Mouse (Mus musculus) WW6 (cell line): ENCODE data around the gene Lum.

Experiments used
- DNase-seq: peaks from one replicate; pipeline ENCODE4 v3.0.0-alpha.2; 2013; ENCODE audit warnings: low read depth, low spot score

Lum gene

DNA sequence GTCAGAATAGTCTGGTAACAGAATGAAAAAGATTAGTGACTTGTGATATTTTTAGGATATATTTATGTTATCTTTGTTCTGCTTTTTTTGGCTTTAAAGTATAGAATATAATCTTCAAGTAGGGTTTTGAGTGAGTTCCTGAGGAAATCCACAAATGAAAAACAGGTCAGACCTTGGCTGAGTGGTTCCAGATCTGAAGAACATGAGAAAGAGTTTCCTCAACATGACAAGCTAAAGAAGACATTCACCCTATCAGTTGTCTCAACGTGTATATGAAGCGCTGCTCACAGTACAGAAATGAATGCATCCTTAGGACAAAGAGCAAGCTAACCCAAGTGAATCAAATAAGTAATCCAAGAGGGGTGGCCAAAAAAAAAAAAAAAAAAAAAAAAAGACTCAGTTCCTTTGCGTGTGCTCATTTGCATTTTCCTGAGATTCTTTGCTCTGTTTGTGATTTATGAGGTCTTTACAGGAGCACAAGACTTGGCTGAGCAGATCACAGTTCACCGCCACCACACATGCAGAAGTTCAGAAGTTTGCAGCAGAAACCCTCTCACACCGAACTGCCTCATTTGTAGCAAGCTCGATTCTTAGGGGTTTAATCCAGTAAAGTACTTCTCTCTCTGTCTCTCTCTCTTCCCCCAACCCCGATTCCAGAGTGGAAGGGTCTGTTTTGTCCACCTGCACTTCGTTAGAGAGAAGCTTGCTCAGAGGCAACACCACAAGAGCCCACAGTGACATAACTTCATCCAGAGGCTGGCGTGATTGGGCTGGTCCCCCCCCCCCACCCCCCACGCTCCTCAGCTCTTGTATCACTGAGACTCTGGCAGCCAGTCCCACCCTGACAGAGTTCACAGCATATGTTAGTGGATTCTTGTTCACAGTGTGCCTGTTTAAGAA, at the start of gene Lum:
TSS of gene Lum (plus strand) at position 172 of the 900 bp plus-strand sequence.
- DNase-seq: no peak

DNA sequence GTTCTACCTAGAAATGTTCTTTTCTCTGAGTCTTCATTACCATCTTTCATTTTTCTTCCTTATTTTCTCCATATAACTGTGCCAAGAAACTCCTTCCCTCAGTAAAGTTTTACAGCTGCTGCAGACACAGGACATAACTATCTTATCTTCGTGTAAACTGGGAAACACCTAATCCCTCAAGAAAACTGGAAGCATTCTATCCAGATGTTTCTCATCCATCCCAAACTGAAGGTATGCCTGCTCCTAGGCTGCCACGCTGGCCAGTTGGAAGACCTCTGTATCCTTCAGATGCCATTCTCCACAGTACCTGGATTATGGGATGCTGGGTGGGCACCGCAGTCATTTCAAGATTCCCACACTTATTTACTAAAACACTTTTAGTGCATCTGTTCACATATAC, 41.6 kb upstream of the Lum start:
- DNase-seq: no peak

DNA sequence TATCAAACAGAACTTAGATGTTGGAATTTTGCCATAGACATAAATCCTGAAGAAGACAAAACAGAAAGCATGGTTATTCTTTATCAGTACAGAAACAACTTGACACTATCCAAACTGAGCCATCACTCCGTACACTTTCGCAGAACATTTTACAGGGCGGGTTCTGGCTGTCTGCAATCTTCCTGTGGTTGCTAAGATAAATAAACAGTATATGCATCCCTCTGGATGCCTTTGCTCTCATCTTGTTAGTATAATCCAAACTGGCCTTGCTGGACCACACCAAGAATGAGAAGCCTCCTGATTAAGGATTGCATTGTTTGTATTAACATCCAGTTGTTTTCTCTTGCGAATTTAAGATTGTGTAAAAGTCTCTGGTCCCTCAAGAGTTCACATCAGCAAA, 29.2 kb upstream of the Lum start:
- DNase-seq: no peak

DNA sequence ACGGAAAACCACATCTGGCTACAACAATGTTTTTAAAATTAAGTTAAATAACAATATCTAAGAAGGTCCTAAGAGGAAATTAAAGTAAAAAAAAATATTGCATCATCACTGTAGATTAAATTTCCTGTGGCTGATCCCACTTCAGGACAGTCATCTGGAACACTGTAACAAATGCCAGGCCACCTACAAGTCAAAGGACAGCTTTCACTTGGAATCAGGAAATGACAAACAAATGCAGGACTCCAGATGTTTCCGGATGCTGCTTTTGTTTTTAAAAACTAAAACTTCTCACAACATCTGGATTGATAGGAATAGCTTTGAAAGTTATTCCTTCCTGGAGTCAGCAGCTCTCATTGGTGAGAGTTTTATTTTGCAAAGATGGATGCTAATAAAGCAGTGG, 28.0 kb upstream of the Lum start:
- DNase-seq: no peak

DNA sequence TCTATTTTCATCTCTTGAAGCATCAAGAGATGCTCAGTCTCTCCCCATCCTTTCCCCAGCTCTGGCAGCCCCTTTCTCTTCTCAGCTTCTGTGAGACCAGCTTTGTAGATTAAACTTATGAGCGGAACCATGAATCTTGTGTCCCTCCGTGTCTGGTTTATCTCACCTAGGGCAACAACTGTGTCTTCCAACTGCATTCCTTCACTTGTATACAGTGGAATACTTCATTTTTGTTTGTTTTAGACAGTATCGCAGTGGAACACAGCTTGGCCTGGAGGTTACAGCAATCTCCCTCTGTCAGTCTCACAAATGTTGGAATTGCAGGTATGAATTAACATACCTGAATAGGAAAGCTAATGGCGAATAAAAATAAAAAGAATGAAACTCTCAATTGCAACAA, 26.7 kb upstream of the Lum start:
- no peak for DNase-seq

DNA sequence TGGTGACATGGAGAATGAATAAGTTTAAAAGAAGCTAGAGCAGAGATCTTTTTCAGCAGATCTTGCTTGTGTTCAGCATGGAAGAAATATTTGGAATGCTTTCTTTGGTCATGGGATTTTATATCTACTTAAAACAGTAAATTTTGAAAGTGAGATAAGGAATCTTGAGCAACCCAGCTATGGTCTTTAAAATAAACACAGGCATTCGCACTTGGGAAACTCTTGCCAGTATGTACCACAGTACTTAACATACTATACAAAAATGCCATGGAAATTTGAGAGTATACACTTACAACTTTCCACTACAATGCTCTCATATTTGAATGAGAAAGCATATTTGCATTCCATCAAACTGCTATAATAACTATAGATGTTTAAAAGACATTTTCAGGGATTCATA, 17.2 kb upstream of the Lum start:
- DNase-seq: no peak

DNA sequence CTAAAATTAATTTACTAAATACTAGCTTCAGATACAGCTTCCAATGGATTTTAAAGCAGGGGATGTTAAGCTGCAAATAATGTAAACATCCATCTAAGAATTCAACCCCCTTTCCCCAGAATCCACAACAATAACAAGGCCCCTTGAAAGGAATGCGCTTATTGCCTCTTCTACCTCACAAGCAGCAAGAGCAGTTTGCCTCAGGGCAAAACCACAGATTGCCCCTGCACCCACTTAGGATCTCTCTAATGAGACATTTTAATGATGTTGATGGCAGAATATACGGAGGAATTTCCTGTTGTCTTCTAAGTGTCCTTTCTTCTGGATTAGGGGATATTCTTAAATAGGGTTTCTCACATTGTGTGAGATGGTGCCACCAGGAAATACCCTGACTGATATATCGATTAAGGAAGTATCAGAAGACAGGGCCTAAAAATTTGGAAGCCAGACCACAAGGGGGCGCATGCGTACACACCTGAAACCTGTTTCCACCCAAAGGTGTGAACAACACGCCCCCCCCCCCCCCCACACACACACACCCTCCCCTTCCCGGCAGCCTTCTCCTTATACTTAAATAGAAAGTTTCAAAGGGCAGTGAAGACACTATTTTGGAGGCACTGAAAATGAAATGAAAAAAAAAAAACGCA, 2.7 kb downstream of the Lum start:
- DNase-seq: no peak

DNA sequence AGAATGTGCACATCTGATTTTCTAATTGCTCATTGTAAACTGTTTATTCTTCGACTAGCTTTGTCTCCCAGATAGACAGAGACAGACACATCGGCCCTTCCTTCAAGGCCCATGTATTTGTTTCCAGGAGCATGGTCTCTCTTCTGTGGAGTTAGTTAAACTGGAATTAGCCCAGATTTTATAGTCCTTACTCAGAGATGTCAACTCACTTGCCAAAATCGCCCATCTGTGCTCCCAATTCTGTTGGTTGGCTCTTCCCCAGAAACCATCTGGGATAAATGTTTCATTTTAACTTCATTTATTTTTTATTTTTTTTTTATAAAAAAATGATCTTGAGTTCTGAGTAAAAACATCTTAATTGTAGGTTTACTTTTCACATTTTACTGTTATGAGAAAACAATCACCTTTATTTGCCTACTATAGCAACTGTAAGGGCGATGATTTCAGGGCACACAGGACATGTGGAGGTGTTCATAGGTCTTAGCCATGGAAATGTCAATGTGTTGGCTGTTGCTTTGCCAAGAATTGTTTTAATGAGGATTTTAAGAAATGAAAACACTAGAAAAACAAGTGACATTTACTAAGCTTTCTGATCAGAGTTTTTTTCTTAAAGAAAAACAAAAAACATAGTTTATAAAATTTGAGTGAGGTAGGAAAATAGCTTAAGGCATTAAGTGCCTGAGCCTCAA, 17.8 kb downstream of the Lum start:
- DNase-seq: no peak

DNA sequence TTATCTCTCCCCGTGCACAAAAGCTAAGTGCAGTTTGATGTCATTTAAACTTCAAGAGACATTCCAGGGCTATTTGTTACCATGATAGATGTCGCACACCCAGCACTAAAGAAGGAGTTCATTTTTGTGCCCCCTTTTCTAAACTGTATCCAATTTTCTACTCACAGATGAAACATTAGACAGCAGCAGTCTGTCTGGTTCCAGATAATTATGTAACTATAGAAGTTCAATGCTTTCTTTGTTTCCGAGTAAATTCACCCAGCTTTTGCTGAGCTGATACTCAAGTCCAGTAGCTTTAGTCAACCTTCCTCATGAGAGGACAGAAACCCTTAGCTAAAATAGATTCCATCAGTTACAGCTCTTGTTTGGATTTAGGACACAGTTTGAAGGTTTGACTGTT, 19.2 kb downstream of the Lum start:
- no peak for DNase-seq

DNA sequence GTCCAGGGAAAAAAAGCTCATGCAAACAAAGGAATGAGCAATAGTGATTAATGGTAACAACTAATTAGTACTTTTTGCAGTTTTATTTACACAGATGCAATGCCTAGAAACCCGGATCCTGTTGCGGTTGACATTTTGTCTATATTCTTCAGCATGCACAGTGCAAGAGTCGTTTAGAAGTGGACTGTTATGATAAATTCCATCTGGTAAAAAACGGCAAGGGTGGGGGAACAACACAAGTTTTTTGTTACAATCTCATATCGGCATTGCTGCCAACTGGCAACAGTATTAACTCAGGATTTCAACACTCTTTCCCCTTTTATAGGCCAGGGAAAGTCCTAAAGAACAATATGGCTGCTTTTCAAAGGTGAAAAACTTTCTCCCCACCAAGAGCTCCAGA, 22.2 kb downstream of the Lum start:
- no peak for DNase-seq

DNA sequence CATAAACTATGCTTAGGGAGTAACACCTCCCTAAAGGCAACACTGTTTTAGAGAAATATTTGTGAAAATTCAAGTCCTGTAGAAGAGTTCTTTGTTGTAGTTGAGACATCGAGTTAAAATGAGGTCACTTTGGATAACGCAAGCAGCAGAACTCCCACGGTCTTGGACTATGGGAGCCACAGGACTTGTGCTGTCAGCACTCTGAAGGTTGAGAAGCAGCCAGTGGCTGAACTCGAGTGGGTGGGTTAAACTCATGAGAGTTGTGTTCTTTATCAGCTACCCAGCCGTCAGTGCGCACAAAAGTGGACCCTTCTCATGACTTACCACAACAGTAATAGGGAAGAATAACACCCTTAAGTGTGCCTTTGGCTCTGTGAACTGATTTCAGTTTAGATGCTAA, 24.6 kb downstream of the Lum start:
- no peak for DNase-seq

DNA sequence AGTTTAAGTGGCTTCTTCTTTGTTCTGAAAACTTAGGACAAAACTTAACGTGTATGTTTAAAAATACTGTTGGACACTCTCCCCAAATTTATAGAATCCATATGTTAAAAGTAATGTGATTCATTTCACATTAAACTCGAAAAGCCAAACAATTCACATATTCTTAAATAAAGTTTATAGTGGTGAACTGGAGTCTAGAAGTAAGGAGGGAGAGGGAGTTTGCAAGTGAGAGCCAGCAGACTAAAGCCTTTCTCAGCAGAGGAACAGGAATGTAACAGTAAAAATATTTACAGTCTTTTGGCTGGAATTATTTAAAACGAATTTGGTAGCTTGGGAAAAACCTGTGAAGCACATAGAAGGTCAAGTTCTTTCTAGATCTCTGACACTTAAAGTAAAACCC, 26.1 kb downstream of the Lum start:
- no peak for DNase-seq

DNA sequence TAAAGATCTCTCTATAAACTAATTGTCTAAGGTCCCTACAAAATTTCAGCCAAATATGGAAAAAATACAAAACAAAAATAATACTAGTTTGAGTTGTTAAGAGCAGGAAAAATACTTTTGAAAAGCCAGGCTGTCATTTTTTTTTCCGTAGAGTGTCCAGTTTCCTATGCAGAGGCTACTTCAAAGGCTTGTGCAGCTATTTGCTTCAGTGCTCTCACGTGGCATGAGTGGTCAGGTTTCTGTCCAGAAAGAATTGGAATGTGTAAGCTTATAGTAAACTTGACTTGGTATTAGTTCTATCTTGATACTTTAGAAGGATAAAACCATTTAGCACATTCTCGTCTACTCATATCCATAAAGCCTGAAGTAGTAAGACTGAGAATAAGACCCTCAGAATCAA, 26.8 kb downstream of the Lum start:
- no peak for DNase-seq

DNA sequence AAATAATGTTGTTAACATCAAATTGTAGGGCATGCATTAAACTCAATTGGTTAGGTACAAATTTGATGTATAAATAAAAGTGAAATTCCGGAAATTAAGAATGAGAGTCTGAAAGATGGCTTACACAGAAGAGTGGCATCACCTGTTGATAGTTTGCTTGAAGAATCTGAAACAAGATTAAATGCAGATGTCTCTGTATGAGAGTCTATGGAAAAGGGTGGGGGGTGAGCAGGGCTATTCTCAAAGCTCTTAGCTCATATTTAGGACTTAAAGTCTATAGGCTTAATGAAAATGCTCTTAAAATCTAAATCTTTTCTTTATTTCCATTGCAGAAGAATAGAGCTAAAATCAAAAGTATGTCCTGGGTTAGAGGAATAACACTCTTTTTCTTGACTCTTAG, 30.8 kb downstream of the Lum start:
- DNase-seq: no peak

DNA sequence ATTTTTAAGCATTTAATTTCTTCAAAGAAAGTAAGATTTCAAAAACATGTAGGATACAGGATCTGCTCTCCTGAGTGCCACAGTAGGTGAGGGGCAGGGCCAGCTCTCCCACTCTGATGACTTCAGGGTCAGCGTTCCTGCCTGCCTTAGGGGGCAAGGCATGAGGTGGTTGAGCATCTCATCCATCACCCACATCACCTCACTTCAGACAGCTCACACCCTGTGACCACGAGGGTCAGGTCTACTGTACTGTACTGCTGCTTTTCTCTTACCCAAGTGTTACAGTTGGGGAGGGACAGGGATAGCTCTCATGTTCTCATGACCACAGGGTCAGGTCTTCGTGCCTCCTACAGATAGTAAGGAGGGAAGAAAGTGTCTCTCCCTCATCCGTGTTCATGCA, 36.8 kb downstream of the Lum start:
- no peak for DNase-seq

DNA sequence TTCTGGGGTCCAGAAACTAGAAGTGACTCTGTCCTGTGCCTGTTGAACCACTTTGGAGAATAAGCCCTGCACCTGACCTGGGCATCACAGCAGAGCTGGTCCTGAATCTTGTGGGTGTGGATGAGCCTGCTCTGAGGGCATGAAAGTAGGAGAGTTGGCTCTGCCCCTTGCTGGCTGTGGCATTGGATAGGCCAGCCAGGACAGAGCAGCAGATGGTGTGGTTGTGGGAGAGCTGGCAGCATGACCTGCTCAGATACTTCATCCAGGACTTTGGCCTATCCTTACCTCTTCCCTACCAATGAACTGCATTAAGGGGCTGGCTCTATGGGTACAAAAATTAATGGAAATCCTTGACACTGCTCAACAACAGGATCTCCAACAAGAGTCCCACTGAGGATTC, 38.3 kb downstream of the Lum start:
- DNase-seq: no peak

DNA sequence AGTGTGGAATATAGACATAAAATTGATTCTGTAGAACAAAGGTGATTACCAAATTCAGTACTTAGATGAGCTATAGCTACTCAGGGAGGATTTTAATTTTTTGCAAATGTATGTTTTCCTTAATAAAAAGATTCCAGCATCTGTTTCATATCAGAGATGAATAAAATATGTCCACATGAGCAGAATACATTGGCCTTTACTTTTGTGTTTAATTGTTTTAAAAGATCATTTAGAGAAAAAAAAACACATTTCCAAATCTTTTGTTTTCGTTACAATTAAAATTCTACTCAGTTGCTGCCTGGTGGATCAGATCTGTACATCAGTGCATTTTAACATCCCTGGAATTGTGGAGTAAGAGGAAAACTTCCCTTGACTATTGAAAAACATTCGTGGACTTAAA, 41.7 kb downstream of the Lum start, which contains the start of gene Kera:
TSS of gene Kera (plus strand) at position 301 of the 400 bp plus-strand sequence.
- no peak for DNase-seq
